Mouse (Mus musculus) mouse trophoblast stem cell (cell line): ENCODE results near the gene Gm49403.

Source experiments
- in situ Hi-C, 2 experiments: fragments of 300-500 bp; cut with MseI, MboI; formaldehyde crosslinking; loops; 2 replicates in 1 of 2; 3 replicates in 1 of 2; pipeline ENCODE4 v1.15.1; 2025

Gene Gm49403

GRCm38 (mm10) chr19:8911810-8912209 is 28.1 kb downstream of the Gm49403 start:
- in situ Hi-C loops, result no loop called here

DNA sequence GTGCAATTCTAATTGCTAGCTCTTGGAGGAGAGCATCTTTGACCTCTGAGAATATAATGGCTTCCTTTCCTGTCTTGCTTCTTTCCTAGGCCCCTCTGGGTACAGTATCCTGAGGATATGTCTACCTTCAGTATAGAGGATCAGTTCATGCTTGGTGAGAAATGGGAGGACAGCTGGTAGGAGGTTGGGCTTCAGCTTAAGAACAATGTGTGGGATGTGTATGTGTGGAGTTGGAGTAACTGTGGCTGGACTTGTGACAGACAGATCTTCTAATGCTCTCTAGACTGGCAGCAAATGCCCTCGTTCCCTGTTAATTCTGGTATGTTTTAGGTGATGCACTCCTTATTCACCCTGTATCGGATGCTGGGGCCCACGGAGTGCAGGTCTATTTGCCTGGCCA is 30.5 kb downstream of the Gm49403 start:
- in situ Hi-C loops, result no loop called here

- in situ Hi-C loops, result no loop called here
Measured at GRCm38 (mm10) chr19:8919000-8919399, 35.3 kb downstream of the Gm49403 start.

DNA sequence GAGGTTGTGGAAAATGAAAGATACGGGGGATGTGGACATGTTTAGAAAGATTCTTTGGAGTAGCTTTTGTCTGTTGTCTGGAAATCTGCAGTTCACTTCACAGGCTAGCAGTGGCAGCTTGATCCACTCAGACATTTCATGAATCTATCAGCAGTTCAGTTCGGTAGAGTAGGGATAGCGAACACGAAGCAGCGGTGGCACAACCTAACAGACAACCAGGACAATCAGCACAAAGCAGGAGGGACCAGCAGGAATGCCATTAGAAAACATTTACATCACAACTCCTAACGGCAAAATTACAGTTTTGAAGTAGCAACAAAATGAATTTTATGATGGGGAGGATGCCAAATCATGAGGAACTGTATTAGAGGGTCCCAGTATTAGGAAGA is 35.9 kb downstream of the Gm49403 start:
- in situ Hi-C loops, result no loop called here

DNA sequence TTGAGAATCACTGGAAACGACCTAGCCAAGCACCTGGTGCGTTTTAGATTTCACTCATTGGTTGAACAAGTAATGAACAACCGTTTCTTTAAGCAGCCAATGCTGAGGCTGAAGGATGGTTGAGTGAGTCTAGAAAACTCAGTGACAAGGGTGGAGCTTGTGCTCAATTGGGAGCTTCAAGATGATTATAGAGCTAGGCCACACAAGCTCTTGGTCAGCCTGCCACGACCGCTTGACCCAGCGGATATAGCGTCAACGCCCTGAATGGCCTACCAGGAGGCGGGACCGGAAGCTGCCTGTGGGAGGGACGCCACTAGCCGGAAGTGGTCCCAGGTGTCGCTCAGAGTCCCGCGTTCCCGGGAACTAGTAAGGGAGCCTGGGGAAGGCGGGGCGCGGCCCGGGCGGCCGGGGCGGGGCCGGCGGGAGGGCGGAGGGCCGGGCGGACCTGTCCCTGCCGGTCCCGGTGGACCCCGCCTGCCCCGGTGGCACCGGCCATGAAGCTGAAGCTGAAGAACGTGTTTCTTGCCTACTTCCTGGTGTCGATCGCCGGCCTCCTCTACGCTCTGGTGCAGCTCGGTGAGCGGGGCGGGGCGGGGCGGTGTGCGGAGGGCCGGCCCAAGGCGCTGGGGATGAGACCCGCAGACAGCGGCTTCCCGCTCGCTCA is 36.5 kb downstream of the Gm49403 start, which contains the start of gene B3gat3:
TSS of gene B3gat3 (plus strand) at position 302 of the 664 bp plus-strand sequence.
- in situ Hi-C loops, result no loop called here

DNA sequence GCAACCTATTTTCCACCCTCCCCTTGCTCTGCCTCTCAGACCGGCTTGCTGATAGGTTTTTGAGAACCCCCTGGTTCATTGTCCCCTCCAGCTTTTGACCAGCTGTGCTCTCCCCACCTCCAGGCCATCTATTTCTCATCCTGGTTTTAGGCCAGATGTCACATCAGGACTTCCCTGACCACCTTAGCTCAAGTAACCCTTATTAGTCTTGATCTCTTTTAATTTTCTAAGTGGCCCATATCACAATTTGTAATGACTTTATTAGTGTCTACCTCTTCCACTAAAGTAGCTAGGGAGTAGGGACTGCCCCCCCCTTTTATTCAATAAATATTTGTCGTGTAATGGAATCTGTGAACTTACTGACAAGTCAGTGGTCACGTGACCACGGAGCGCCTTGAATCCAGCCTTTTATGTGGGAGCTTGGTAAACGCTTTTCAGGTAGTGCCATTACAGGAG is 37.1 kb downstream of the Gm49403 start:
- in situ Hi-C loops, result no loop called here

- in situ Hi-C loops, result no loop called here
Measured at GRCm38 (mm10) chr19:8921741-8922140, 38.0 kb downstream of the Gm49403 start.

- in situ Hi-C loops, result no loop called here
Measured at GRCm38 (mm10) chr19:8926766-8927165, 43.0 kb downstream of the Gm49403 start.

GRCm38 (mm10) chr19:8927891-8928525 is 44.3 kb downstream of the Gm49403 start:
- in situ Hi-C loops, result no loop called here

DNA sequence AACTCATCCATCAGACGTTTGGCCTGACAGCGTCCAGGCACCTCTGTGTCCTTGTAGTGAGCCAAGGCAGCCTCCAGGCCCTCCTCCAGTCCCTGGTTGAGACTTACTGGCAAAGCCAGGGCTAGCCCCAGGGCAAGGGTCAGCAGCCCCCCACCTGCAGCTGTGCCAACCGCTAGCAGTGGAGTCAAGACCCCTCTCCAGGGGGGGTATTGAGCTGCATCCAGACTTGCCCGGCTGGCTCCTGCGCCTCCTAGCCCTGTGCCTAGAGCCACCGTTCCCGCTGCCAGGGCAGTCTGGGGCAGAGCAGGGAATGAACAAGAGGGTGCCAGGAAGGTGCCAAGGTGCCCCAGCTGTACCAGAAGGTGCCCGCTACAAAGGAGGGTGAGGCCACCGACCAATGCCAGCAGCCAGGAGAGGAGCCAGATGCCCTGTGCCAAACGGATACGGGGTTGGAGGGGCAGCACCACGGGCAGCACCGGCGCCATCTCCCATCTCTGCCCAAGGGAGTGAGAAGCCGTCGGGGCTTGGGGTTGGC is 45.0 kb downstream of the Gm49403 start:
- in situ Hi-C loops, result no loop called here

- in situ Hi-C loops, result no loop called here
Measured at GRCm38 (mm10) chr19:8929224-8930088, 45.7 kb downstream of the Gm49403 start, which contains the start of the genes Rom1 and Eml3. Gene Rom1, minus strand, starts transcription at chr19:8929356. Gene Eml3, plus strand, starts transcription at chr19:8929552.

GRCm38 (mm10) chr19:8930117-8930516 is 46.4 kb downstream of the Gm49403 start:
- in situ Hi-C loops, result no loop called here

DNA sequence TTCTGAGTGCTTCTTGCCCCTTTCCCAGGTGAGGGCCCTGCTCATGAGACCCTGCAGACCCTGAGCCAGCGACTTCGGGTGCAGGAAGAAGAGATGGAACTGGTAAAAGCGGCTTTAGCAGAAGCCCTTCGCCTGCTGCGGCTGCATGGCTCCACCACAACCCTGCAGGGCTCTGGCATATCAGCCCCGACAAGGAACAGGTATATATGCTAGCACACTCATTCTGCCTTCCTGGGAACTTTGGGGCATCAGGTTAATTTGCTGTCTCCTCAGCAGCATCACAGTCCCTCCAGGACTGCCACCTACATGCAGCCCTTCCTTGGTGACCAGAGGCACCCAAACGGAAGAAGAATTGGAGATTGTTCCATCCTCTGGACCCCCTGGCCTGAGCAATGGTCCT is 47.0 kb downstream of the Gm49403 start:
- in situ Hi-C loops, result no loop called here

DNA sequence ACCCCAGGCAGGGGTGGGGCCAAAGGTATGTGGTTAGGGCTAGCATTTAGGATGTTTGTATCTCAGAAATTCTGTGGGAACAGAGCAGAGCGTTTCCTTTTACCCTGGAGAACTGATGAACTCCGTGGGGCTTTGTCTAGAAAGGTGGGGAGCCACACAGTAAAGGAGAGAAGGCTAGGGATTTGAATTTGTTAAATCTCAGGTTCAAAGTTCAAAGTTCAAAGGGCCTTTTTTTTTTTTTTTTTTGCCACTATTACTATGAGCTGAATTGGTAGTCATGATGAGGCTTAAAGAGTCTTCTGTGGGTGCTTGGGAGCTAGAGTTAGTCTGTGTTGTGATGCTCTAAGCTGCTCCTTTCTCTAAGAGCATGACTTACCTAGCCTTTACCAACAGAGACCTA is 53.0 kb downstream of the Gm49403 start:
- in situ Hi-C loops, result no loop called here
